Mouse (Mus musculus) E14TG2a.4 (cell line): ENCODE results near the gene Gm17018.

Experiments
- H3K27me3 ChIP-seq: 2 replicates; pipeline ENCODE4 v1.6.1; 2014; ENCODE audit warnings: low read length, control low read depth; ENCODE audit not compliant: insufficient read depth
- H3K36me3 ChIP-seq: 2 replicates; pipeline ENCODE4 v1.6.1; 2014; ENCODE audit warnings: low read length, control low read depth; ENCODE audit not compliant: insufficient read depth
- H3K4me1 ChIP-seq: replicated peaks from 2 replicates; pipeline ENCODE4 v1.6.1; 2014; ENCODE audit warnings: low read depth, low read length, control low read depth
- H3K4me3 ChIP-seq: replicated peaks from 2 replicates; pipeline ENCODE4 v1.5.1; 2014; ENCODE audit warnings: mild to moderate bottlenecking, low read length
- H3K9me3 ChIP-seq: 2 replicates; pipeline ENCODE4 v1.6.1; 2014; ENCODE audit warnings: low read length, control low read depth
- CTCF ChIP-seq: conservative IDR thresholded peaks from 2 replicates; pipeline ENCODE4 v1.5.1; 2014; ENCODE audit warnings: low read length
- NANOG ChIP-seq: IDR thresholded peaks from 2 replicates; pipeline ENCODE4 v1.6.1; 2014; ENCODE audit warnings: borderline replicate concordance, low read length, mixed read lengths
- POU5F1 ChIP-seq: IDR thresholded peaks from 2 replicates; pipeline ENCODE4 v1.6.1; 2014; ENCODE audit warnings: low read length, borderline replicate concordance

Gm17018 gene

GRCm38 (mm10) chr19:45560153-45560890 is at the start of gene Gm17018, which contains the start of gene Poll:
Gm17018 (plus strand) TSS chr19:45560615.
Poll (minus strand) TSS chr19:45560531.
- H3K36me3 ChIP-seq, result peaks cover 37% of the 10 kb centered on the region
- TF ChIP-seq CTCF, result no peak
- no peak for TF ChIP-seq NANOG
- TF ChIP-seq POU5F1, result no peak
- H3K4me1 ChIP-seq, result peaks cover 36% of the 10 kb centered on the region
- no peaks in the 10 kb centered on the region for H3K27me3 ChIP-seq
- H3K4me3 ChIP-seq, result peak within 1 kb of the TSS; percentile 90
- H3K9me3 ChIP-seq, result no peaks in the 10 kb centered on the region

GRCm38 (mm10) chr19:45510680-45511079 is 49.7 kb upstream of the Gm17018 start:
- H3K4me3 ChIP-seq, result no peak overlapping the region
- peaks cover 22% of the 10 kb centered on the region for H3K36me3 ChIP-seq
- H3K9me3 ChIP-seq, result no peaks in the 10 kb centered on the region
- H3K27me3 ChIP-seq, result no peaks in the 10 kb centered on the region
- H3K4me1 ChIP-seq, result peaks cover 4% of the 10 kb centered on the region; the same call in 1 of the 2 replicates
- no peak for TF ChIP-seq NANOG
- TF ChIP-seq CTCF, result no peak
- TF ChIP-seq POU5F1, result no peak

- Histone ChIP-seq H3K27me3 (no peaks in the 10 kb centered on the region), H3K4me1 (peaks cover 4% of the 10 kb centered on the region; the same call in 1 of the 2 replicates), H3K36me3 (peaks cover 30% of the 10 kb centered on the region), H3K4me3 (no peak overlapping the region), H3K9me3 (no peaks in the 10 kb centered on the region)
- TF ChIP-seq CTCF (no peak), POU5F1 (no peak), NANOG (no peak)
These were observed 49.0 kb upstream of the Gm17018 start for GRCm38 (mm10) chr19:45511406-45511805.

GRCm38 (mm10) chr19:45515341-45515740 is 45.1 kb upstream of the Gm17018 start:
- no peaks in the 10 kb centered on the region for H3K9me3 ChIP-seq
- TF ChIP-seq POU5F1, result no peak
- no peak for TF ChIP-seq NANOG
- TF ChIP-seq CTCF, result no peak

GRCm38 (mm10) chr19:45516264-45516663 is 44.2 kb upstream of the Gm17018 start:
- no peaks in the 10 kb centered on the region for H3K9me3 ChIP-seq
- no peaks in the 10 kb centered on the region for H3K27me3 ChIP-seq
- no peak for TF ChIP-seq CTCF
- no peak for TF ChIP-seq POU5F1
- no peak for TF ChIP-seq NANOG
- no peaks in the 10 kb centered on the region for H3K4me1 ChIP-seq
- peaks cover 47% of the 10 kb centered on the region for H3K36me3 ChIP-seq
- no peak overlapping the region for H3K4me3 ChIP-seq

More at GRCm38 (mm10) chr19:45515341-45515740, 45.1 kb upstream of the Gm17018 start:
- Histone ChIP-seq H3K4me3 (no peak overlapping the region), H3K36me3 (peaks cover 47% of the 10 kb centered on the region), H3K4me1 (no peaks in the 10 kb centered on the region), H3K27me3 (no peaks in the 10 kb centered on the region)

- no peaks in the 10 kb centered on the region for H3K27me3 ChIP-seq
- no peaks in the 10 kb centered on the region for H3K4me1 ChIP-seq
- no peak overlapping the region for H3K4me3 ChIP-seq
- peaks cover 7% of the 10 kb centered on the region for H3K9me3 ChIP-seq
- no peak for TF ChIP-seq CTCF
- no peak for TF ChIP-seq POU5F1
- no peak for TF ChIP-seq NANOG
- peaks cover 30% of the 10 kb centered on the region for H3K36me3 ChIP-seq
These were observed 33.0 kb upstream of the Gm17018 start for GRCm38 (mm10) chr19:45527382-45527781.

- H3K27me3 ChIP-seq, result no peaks in the 10 kb centered on the region
- no peak for TF ChIP-seq NANOG
- no peak for TF ChIP-seq POU5F1
- no peak for TF ChIP-seq CTCF
- no peak overlapping the region for H3K4me3 ChIP-seq
- peaks cover 30% of the 10 kb centered on the region for H3K36me3 ChIP-seq
- peaks cover 13% of the 10 kb centered on the region for H3K9me3 ChIP-seq
- H3K4me1 ChIP-seq, result no peaks in the 10 kb centered on the region
These were observed 32.4 kb upstream of the Gm17018 start for GRCm38 (mm10) chr19:45527931-45528534.

- H3K4me3 ChIP-seq, result no peak overlapping the region
- TF ChIP-seq CTCF (no peak), NANOG (no peak), POU5F1 (no peak)
These were observed 31.1 kb upstream of the Gm17018 start for GRCm38 (mm10) chr19:45529294-45529693.

More at GRCm38 (mm10) chr19:45529294-45529693, 31.1 kb upstream of the Gm17018 start:
- H3K27me3 ChIP-seq, result no peaks in the 10 kb centered on the region
- H3K9me3 ChIP-seq, result peaks cover 13% of the 10 kb centered on the region
- H3K4me1 ChIP-seq, result peaks cover under 1% of the 10 kb centered on the region; the same call in 1 of the 2 replicates
- peaks cover 30% of the 10 kb centered on the region for H3K36me3 ChIP-seq
